Mouse (Mus musculus): ENCODE measurements around the gene Paqr9. TPM values are rescaled to one million over a fixed set of nuclear protein-coding genes. Genes with fewer than 3 reads are reported as not detected.

Gene Paqr9
- polyA plus RNA-seq, 1 experiment from 2014 or later, result 0.09 TPM

DNA sequence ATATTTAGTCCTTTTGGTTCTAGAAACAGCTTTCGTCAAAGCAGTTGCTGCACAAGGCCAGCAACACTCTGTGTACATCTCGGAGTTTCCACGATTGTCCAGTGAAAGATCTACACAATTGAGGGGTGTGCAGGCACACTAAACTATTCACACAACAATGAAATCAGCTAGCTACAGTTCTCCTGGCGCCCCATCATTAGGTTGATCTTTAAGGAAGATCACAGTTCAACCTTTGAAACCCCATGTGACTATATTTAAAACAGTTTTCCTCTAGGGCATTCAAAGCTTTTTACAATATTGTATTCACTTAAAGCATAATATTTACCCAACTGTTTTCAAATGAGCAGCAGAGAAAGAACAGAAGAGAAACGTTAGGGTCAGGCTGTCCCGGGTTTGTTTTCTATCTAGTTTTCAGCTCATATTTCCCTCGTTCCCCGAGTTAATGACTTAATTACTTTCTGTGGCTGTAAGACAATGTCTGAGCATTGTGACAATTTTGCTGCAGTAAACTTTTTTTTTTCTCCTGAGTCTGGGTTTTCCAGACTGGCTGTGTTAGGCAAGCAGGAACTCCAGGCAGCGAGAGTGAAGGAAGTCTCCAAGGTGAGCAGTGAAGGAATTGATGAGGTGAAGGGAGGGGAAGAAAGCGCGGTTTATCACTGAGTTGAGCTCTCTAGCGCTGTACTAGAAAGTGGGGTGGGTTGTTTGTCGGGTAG, 38.2 kb downstream of the Paqr9 start:
- Histone ChIP-seq H3K9me3 (replicated peaks) (no peaks in the 10 kb centered on the region), H3K27me3 (ENCODE audit: low read depth, poor library complexity, severe bottlenecking) (0 out of 2 replicates have a peak, but pooled peaks cover 6% of the 10 kb centered on the region), H3K4me3 (peak overlapping the region; percentile 16; the same call in 1 of the 2 replicates), H3K27ac (no peak overlapping the region), H3K4me1 (peaks cover 9% of the 10 kb centered on the region), H3K36me3 (no peaks in the 10 kb centered on the region)
- no peak for DNase-seq (ENCODE audit: low spot score)
- 47% methylated on average over 13 of the region's 13 CpGs for WGBS

DNA sequence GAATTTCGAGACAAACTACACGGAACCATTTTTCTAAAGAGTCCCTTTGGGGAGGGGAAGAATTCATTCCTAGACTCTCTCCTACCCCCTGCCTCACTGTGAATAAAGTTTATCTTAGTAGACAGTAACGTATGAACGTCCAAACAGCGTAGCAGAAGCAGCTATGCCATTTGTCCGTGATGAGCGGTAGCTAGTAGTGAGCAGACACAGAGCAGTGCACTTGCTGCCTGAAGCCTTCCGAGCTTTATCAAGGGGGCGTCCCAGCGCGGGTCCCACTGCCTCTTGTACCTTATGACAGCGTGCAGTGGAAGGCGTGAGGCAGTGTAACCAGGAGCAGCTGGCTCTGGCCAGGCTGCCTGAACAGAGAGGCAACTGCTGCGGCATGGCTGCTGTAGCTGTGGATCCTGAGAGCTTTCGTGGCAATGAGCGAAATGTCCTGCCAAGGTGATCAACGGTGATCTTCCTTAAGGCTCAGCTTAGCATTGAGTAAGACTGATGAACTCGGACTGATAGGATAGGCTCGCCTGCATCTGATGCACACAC, 38.8 kb downstream of the Paqr9 start:
- no peak for DNase-seq (ENCODE audit: low spot score)
- H3K27ac ChIP-seq, result no peak overlapping the region
- 56% methylated on average over 19 of the region's 19 CpGs for WGBS
- H3K4me1 ChIP-seq, result peaks cover 9% of the 10 kb centered on the region
- H3K27me3 ChIP-seq (ENCODE audit: low read depth, poor library complexity, severe bottlenecking), result 0 out of 2 replicates have a peak, but pooled peaks cover 6% of the 10 kb centered on the region
- no peaks in the 10 kb centered on the region for H3K36me3 ChIP-seq
- H3K4me3 ChIP-seq, result peak overlapping the region; percentile 16; the same call in 1 of the 2 replicates
- no peaks in the 10 kb centered on the region for H3K9me3 ChIP-seq (replicated peaks)

DNA sequence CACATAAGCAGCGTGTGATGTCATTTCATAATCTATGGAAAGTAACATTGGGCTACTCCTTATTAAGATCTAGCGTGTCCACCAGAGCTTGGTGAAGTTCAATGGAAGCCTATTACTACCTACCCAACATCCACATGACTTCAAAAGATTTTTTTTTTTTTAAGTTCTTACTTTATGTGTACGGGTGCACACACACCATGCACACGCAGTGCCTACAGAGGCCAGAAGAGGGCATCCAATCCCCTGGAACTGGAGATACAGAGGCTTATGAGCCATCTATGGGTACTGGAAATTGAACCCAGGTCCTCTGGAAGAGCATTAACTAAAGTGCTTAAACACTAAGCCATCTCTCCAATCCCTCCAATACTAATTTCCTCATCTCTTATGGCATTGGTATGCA, 39.9 kb downstream of the Paqr9 start:
- Histone ChIP-seq H3K4me3 (no peak overlapping the region), H3K4me1 (peaks cover 9% of the 10 kb centered on the region), H3K9me3 (replicated peaks) (no peaks in the 10 kb centered on the region), H3K36me3 (no peaks in the 10 kb centered on the region), H3K27ac (no peak overlapping the region), H3K27me3 (ENCODE audit: low read depth, poor library complexity, severe bottlenecking) (0 out of 2 replicates have a peak, but pooled peaks cover 6% of the 10 kb centered on the region)
- no peak for DNase-seq (ENCODE audit: low spot score)
- 86% methylated on average over 4 of the region's 4 CpGs for WGBS

DNA sequence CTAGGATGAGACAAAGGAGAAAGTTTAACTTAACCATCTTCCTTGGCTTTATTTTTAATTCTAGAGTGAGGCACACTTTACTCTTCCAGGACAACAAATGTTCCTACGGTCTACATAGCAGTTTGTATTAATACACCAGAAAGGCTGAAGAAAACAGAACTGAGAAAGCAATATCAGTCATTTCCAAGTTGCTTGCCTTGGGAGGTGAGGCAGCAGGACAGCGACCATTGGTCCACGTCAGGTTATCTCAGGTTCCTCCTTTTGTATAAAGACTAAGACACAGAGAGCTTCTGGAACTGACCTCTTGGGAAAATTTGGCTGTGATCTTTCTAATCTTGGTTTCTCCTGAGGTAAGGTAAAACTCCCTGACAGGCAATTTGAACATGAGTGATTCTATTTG, 43.4 kb downstream of the Paqr9 start:
- no peak overlapping the region for H3K27ac ChIP-seq
- no peaks in the 10 kb centered on the region for H3K9me3 ChIP-seq (replicated peaks)
- DNase-seq (ENCODE audit: low spot score), result no peak
- 89% methylated on average over 3 of the region's 3 CpGs for WGBS
- H3K36me3 ChIP-seq, result no peaks in the 10 kb centered on the region
- peaks cover 6% of the 10 kb centered on the region for H3K4me1 ChIP-seq
- no peak overlapping the region for H3K4me3 ChIP-seq
- H3K27me3 ChIP-seq (ENCODE audit: low read depth, poor library complexity, severe bottlenecking), result 0 out of 2 replicates have a peak, but pooled peaks cover 6% of the 10 kb centered on the region

DNA sequence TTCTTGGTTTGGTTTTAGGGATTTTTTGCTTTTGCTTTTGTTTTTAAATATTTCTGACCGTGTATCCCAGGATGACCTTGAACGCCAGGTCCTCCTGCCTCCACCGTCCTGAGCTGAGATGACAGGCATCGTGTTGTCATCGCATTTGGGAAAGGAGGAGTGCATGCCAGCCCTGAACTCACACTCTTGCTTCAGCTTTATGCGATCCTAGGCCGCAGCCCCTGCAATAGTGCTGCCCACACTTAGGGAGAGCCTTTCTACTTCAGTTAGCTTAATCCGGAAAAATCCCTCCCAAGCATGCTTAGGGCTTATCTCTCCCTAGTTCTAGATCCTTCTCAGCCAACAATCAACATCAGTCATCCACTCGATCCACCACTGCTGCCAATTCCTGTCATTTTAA, 43.9 kb downstream of the Paqr9 start:
- Histone ChIP-seq H3K4me1 (peaks cover 1% of the 10 kb centered on the region), H3K27me3 (ENCODE audit: low read depth, poor library complexity, severe bottlenecking) (0 out of 2 replicates have a peak, but pooled peaks cover 4% of the 10 kb centered on the region), H3K36me3 (no peaks in the 10 kb centered on the region), H3K27ac (no peak overlapping the region), H3K9me3 (replicated peaks) (no peaks in the 10 kb centered on the region), H3K4me3 (no peak overlapping the region)
- no peak for DNase-seq (ENCODE audit: low spot score)
- 92% methylated on average over 9 of the region's 9 CpGs for WGBS

DNA sequence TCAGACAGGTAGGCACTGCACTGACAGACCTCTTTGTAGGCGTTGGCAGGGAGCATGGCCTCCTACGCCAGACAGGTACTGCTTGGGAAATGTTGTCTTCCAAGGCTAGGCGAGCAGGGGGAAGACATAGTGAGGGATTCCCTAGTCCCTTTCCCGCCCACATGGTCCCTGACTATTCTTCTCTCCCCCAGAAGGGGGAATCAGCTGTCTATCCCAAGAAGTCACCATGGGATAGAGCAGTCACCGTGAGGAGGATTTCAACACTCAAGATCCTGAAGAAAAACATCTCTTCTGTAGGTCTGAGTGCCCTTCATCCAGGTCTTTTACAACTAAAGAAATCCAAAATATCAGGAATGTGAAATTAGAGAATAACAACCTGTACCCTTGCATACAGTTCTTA, 47.7 kb downstream of the Paqr9 start:
- Histone ChIP-seq H3K4me1 (no peaks in the 10 kb centered on the region), H3K9me3 (replicated peaks) (no peaks in the 10 kb centered on the region), H3K36me3 (no peaks in the 10 kb centered on the region), H3K27ac (no peak overlapping the region), H3K27me3 (ENCODE audit: low read depth, poor library complexity, severe bottlenecking) (no peaks in the 10 kb centered on the region), H3K4me3 (no peak overlapping the region)
- 56% methylated on average over 5 of the region's 5 CpGs for WGBS
- DNase-seq (ENCODE audit: low spot score), result no peak

DNA sequence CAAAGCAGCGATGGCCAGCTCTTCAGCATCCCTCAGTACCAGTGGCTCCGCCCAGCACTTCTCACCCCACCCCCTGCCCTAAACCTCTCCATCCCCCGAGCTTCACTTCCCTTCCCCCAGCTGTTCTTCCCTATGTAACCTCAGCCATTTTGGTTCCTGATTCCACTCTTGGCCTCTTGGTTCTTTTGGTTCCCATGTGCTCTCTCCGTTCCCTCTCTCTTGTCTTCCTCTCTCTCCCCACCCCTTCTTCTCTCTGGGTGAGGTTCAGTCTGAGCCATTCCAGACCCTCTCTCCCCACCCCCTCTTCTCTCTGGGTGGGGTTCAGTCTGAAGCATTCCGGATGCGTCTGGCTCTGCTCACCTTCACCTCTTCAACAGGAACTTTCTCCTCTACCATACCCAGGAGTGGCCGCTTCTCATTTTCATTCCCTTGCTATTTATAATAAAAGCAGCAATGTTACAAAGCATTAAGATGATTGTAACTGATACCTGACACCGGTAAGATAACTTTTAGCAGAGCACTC, 52.9 kb downstream of the Paqr9 start:
- no peaks in the 10 kb centered on the region for H3K9me3 ChIP-seq (replicated peaks)
- no peak for DNase-seq (ENCODE audit: low spot score)
- no peak overlapping the region for H3K27ac ChIP-seq
- WGBS, result 85% methylated on average over 8 of the region's 8 CpGs
- H3K4me3 ChIP-seq, result no peak overlapping the region
- H3K36me3 ChIP-seq, result no peaks in the 10 kb centered on the region
- H3K27me3 ChIP-seq (ENCODE audit: low read depth, poor library complexity, severe bottlenecking), result no peaks in the 10 kb centered on the region
- H3K4me1 ChIP-seq, result 0 out of 2 replicates have a peak, but pooled peaks cover 3% of the 10 kb centered on the region

DNA sequence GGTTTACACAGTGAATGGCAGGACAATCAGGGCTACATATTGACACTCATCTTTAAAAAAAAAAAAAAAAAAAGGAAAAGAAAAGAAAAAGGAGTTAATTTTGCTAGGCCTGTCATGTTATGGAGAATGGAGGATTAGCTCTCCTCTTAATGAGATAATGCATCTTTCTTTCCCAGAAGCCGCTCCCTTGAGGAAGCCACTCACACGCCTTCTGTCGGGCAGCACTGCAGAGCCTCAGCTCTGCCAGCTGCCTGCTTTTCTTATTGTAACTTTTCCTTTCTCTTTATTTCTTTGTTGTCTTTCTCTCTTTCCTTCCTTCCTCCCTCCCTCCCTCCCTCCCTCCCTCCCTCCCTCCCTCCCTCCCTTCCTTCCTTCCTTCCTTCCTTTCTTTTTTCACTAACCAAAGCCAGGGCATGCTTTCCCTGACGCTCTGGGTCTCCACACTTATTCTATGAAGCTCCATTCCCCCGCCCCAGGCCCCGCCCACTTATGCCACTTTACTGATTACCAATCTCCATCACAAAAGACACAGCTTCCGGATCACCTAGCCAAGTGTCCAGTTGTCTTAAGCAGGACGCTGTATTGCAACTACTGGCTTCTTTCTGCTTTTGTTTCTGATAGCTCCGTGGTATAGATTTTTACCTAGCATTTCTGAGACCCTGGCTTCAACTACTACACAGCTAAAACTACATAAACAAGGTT, 54.1 kb downstream of the Paqr9 start:
- no peaks in the 10 kb centered on the region for H3K9me3 ChIP-seq (replicated peaks)

DNA sequence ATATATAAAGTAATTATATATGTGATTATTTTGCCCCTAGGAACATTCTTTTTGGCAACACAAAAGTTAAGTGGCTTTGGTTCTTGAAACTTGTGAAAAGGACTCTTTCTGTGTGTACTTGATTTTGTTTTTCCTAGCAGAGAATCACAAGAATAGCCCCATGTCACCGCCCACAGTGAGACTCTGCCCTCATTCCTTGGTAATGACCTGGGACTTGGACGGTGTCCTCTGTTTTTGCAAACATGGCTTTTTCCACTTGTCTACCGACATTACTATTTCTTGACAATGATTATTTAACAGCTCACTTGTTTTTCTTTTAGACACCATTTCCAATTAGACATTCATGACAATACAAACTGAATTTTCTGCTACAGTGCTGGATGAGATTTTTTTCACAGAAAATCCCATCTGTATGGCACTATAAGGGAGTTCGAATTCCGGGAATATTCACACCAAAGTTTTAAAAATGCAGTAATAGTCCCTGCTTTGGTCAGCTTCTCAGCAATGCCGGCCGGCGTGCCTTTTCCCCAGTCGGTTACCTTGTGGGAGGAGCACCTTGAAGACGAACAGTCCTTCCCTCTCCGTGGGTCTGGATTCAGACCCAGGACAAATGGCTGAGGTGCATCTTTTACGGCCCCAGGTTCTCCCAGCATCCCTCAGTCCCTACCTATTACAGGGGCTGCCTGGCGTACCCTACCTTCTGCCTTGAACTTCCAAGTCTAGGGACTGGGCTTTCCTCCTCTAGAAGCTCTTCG, 55.6 kb downstream of the Paqr9 start:
- WGBS, result 76% methylated on average over 14 of the region's 14 CpGs
- Histone ChIP-seq H3K27ac (no peak overlapping the region), H3K4me1 (0 out of 2 replicates have a peak, but pooled peaks cover 3% of the 10 kb centered on the region), H3K4me3 (no peak overlapping the region), H3K36me3 (no peaks in the 10 kb centered on the region), H3K27me3 (ENCODE audit: low read depth, poor library complexity, severe bottlenecking) (no peaks in the 10 kb centered on the region), H3K9me3 (replicated peaks) (no peaks in the 10 kb centered on the region)
- DNase-seq (ENCODE audit: low spot score), result no peak

More for the DNA sequence above, 54.1 kb downstream of the Paqr9 start:
- DNase-seq (ENCODE audit: low spot score), result no peak
- no peaks in the 10 kb centered on the region for H3K36me3 ChIP-seq
- no peaks in the 10 kb centered on the region for H3K27me3 ChIP-seq (ENCODE audit: low read depth, poor library complexity, severe bottlenecking)
- H3K27ac ChIP-seq, result no peak overlapping the region
- 32% methylated on average over 9 of the region's 9 CpGs for WGBS
- H3K4me1 ChIP-seq, result 0 out of 2 replicates have a peak, but pooled peaks cover 3% of the 10 kb centered on the region
- H3K4me3 ChIP-seq, result no peak overlapping the region

DNA sequence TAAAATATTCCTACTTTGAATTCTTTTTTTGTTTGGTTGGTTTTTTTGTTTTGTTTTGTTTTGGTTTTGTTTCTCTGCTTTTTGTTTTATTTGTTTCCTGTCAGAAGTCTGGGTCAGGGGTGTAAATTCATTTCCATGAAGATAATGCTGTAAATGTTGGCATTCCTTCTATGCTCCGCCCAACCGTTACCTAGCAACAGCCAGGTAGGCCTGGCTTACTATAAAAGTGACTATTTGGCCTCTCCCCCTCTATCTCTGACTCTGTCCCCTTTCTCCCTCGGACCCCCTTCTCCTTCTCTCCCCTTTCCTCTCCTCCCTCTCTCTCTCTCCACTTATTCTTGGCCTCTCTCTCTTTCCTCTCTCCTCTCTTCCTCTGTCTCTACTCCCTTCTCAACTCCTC, 56.5 kb downstream of the Paqr9 start:
- no peaks in the 10 kb centered on the region for H3K27me3 ChIP-seq (ENCODE audit: low read depth, poor library complexity, severe bottlenecking)
- H3K4me3 ChIP-seq, result no peak overlapping the region
- H3K4me1 ChIP-seq, result 0 out of 2 replicates have a peak, but pooled peaks cover 3% of the 10 kb centered on the region
- 81% methylated on average over 3 of the region's 3 CpGs for WGBS
- no peak for DNase-seq (ENCODE audit: low spot score)
- no peaks in the 10 kb centered on the region for H3K9me3 ChIP-seq (replicated peaks)
- no peaks in the 10 kb centered on the region for H3K36me3 ChIP-seq
- H3K27ac ChIP-seq, result no peak overlapping the region
